Mouse (Mus musculus): ENCODE data around the gene Gm4070. TPM values are rescaled to one million over a fixed set of nuclear protein-coding genes. Genes with fewer than 3 reads are reported as not detected.
"Not testable (repeated sequence)": the region's sequence is repeated elsewhere in the genome, so short reads cannot be mapped to it uniquely, and the experiment has no call there.

Gene Gm4070
- total and polyA plus RNA-seq, 3 experiments: 1.9 to 4.2 (median 3.7) TPM

DNA sequence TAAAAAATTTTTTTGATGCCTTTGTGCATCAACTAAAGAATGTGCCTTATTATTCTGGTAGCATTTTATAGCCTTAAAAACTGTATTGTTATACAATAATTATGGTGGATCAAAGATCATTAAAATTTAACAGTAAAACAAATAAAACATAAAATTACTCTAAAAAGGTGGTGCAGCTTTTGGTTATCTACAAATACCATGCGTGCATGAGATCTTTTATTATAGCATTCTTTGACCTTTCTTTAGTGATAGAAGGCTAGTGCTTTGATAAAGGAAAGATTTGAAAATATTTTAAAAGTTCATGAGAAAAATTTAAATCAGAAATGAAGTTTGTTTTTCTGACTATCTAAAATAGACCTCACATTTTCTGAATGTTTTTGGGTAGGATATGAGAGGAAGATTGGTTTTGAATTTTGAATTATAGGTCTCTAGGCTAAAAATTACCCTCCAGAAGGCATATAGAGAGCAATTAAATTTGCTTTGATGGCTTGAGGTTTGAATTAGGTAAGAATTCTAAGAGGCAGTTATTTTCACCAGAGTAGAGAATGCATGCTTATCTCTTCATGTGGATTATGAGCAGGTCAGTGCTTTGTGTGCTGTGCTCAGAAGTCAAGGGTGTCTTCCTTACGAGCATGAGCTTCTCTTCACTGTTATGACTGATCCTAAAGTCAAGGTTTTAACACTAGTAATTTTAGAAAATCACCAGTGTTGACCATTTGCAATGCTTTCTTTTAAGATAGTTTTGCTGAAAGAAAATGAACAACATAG, 73.9 kb downstream of the Gm4070 start:
- dilution Hi-C loops (cut with MboI; ENCODE audit: extremely low pct_ligation_motif_present, extremely low pct_unique_long_range_greater_than_20kb, low sequenced_read_pairs); DNase-seq (ENCODE audit: extremely low read depth); H3K27me3 ChIP-seq (replicated peaks); H3K4me1 ChIP-seq (ENCODE audit: control insufficient read depth in 1 of 2, insufficient read depth in 2 of 2); H3K4me3 ChIP-seq (replicated peaks in 1 of 3; ENCODE audit: low read depth in 2 of 3, low read length in 2 of 3, poor library complexity in 1 of 3); H3K36me3 ChIP-seq (replicated peaks in 1 of 2; ENCODE audit: control insufficient read depth in 1 of 2, insufficient read depth in 1 of 2, low read length in 1 of 2); H3K79me2 ChIP-seq (replicated peaks; ENCODE audit: control insufficient read depth, extremely low read depth, insufficient read depth, poor library complexity, severe bottlenecking); H3K9ac ChIP-seq (ENCODE audit: insufficient read depth, low read depth); H3K27ac ChIP-seq (ENCODE audit: insufficient read depth, low read depth); H3K9me3 ChIP-seq (replicated peaks; ENCODE audit: low read length); H3K4me2 ChIP-seq (ENCODE audit: insufficient read depth, low read depth, poor library complexity, severe bottlenecking); in situ Hi-C loops (cut with MboI; ENCODE audit: low pct_ligation_motif_present, low pct_unique_long_range_greater_than_20kb, low sequenced_read_pairs): not testable (repeated sequence)

- H3K27ac ChIP-seq (ENCODE audit: insufficient read depth, low read depth); H3K36me3 ChIP-seq (replicated peaks in 1 of 2; ENCODE audit: control insufficient read depth in 1 of 2, insufficient read depth in 1 of 2, low read length in 1 of 2); dilution Hi-C loops (cut with MboI; ENCODE audit: extremely low pct_ligation_motif_present, extremely low pct_unique_long_range_greater_than_20kb, low sequenced_read_pairs): not testable (repeated sequence)
These were observed 97.8 kb downstream of the Gm4070 start for GRCm38 (mm10) chr7:105855718-105856560.

More at GRCm38 (mm10) chr7:105855718-105856560, 97.8 kb downstream of the Gm4070 start:
- H3K4me2 ChIP-seq (ENCODE audit: insufficient read depth, low read depth, poor library complexity, severe bottlenecking); H3K4me3 ChIP-seq (replicated peaks in 1 of 3; ENCODE audit: low read depth in 2 of 3, low read length in 2 of 3, poor library complexity in 1 of 3); H3K79me2 ChIP-seq (replicated peaks; ENCODE audit: control insufficient read depth, extremely low read depth, insufficient read depth, poor library complexity, severe bottlenecking); H3K9ac ChIP-seq (ENCODE audit: insufficient read depth, low read depth); H3K27me3 ChIP-seq (replicated peaks); H3K4me1 ChIP-seq (ENCODE audit: control insufficient read depth in 1 of 2, insufficient read depth in 2 of 2); DNase-seq (ENCODE audit: extremely low read depth); H3K9me3 ChIP-seq (replicated peaks; ENCODE audit: low read length); in situ Hi-C loops (cut with MboI; ENCODE audit: low pct_ligation_motif_present, low pct_unique_long_range_greater_than_20kb, low sequenced_read_pairs): not testable (repeated sequence)

Other genes with a start within 250 kb of the Gm4070 start
- gene Ilk, start 217.4 kb downstream of the Gm4070 start, total RNA-seq (2012; rRNA removed): 32.4 and 32.6 TPM in 2 replicates
- 40.3 and 42.6 TPM in 2 replicates for gene Ilk, start 217.4 kb downstream of the Gm4070 start, total RNA-seq (2014; rRNA removed)
- 45.9 and 51.1 TPM in 2 replicates for gene Ilk, start 217.4 kb downstream of the Gm4070 start, polyA plus RNA-seq (2012; ENCODE audit: insufficient read length, low read depth)
- 28.7 and 43.7 TPM in 2 replicates for gene Rrp8, start 216.6 kb downstream of the Gm4070 start, total RNA-seq (2012; rRNA removed)
- 57.3 and 66.0 TPM in 2 replicates for gene Rrp8, start 216.6 kb downstream of the Gm4070 start, total RNA-seq (2014; rRNA removed)
- gene Rrp8, start 216.6 kb downstream of the Gm4070 start, polyA plus RNA-seq (2012; ENCODE audit: insufficient read length, low read depth): 84.2 and 133 TPM in 2 replicates
- 259 and 331 TPM in 2 replicates for gene Taf10, start 209.6 kb downstream of the Gm4070 start, total RNA-seq (2012; rRNA removed)
- gene Taf10, start 209.6 kb downstream of the Gm4070 start, total RNA-seq (2014; rRNA removed): 259 and 461 TPM in 2 replicates
- gene Taf10, start 209.6 kb downstream of the Gm4070 start, polyA plus RNA-seq (2012; ENCODE audit: insufficient read length, low read depth): 297 and 330 TPM in 2 replicates
- 25.1 and 29.9 TPM in 2 replicates for gene Tpp1, start 201.7 kb downstream of the Gm4070 start, total RNA-seq (2012; rRNA removed)
- 13.8 and 19.1 TPM in 2 replicates for gene Tpp1, start 201.7 kb downstream of the Gm4070 start, total RNA-seq (2014; rRNA removed)
- gene Tpp1, start 201.7 kb downstream of the Gm4070 start, polyA plus RNA-seq (2012; ENCODE audit: insufficient read length, low read depth): 45.4 and 49.1 TPM in 2 replicates
- 0.04 TPM in 1 of 2 replicates, not detected in the other for gene Dchs1, start 166.3 kb downstream of the Gm4070 start, total RNA-seq (2012; rRNA removed)
- gene Dchs1, start 166.3 kb downstream of the Gm4070 start, total RNA-seq (2014; rRNA removed): not detected in 2 replicates
- gene Dchs1, start 166.3 kb downstream of the Gm4070 start, polyA plus RNA-seq (2012; ENCODE audit: insufficient read length, low read depth): 0.03 TPM in 1 of 2 replicates, not detected in the other
- gene Mrpl17, start 142.9 kb downstream of the Gm4070 start, total RNA-seq (2012; rRNA removed): 306 and 329 TPM in 2 replicates
- 451 and 525 TPM in 2 replicates for gene Mrpl17, start 142.9 kb downstream of the Gm4070 start, total RNA-seq (2014; rRNA removed)
- 379 and 399 TPM in 2 replicates for gene Mrpl17, start 142.9 kb downstream of the Gm4070 start, polyA plus RNA-seq (2012; ENCODE audit: insufficient read length, low read depth)